ENCODE assay signal across 14 mouse cellular contexts in the genomic region with DNA sequence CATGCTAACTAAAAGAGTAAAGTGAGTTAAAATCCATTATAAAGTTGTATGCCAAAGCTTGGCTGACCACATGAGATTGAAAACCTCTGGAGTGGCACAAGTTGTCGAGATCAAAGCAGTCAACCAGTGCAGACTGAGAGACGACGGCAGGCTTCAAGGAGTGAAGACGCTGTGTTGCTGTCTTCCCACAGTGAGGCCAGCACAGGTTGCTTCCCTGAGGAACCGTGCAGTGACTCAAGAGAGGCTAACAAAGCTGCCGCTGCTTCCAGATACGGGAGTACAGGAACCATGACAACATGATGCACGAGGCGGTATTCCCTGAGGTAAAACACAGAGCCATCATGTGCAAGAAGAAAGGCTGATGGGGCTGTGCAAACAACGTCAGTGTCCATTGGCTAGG.
"Had no signal": no experiment of that assay in that cellular context is flagged by ENCODE, and none has a peak within 500 bp of the region (broad histone marks: within the 10 kb centered on the region; RNA-seq: fewer than 3 reads in every experiment).

No protein-coding gene starts in this region.

- H3K4me2 ChIP-seq: liver, embryonic 11.5 days; liver, embryonic 15.5 days; neural tube, embryonic 13.5 days had no signal

- H3K4me3 ChIP-seq: left cerebral cortex, adult 2 months; limb, embryonic 10.5 days; liver, embryonic 15.5 days; midbrain, embryonic 10.5 days; myocyte; neural tube, embryonic 13.5 days had no signal

- DNase-seq: kidney, adult 2 months; kidney, postnatal 25 days; lung, adult 2 months; lung, postnatal 36 days; thymus, postnatal 4 days had no signal

- H3K9ac ChIP-seq: liver, embryonic 15.5 days; neural tube, embryonic 13.5 days had no signal

- ATAC-seq: lung, postnatal 0 days had no signal

- H3K9me3 ChIP-seq: limb, embryonic 10.5 days; liver, embryonic 15.5 days; midbrain, embryonic 10.5 days; neural tube, embryonic 13.5 days had no signal

- H3K4me1 ChIP-seq: liver, embryonic 15.5 days; midbrain, embryonic 10.5 days had no signal

- H3K27ac ChIP-seq: left cerebral cortex, adult 2 months; limb, embryonic 10.5 days; liver, embryonic 15.5 days; midbrain, embryonic 10.5 days; neural tube, embryonic 13.5 days; stomach, postnatal 0 days had no signal

- H3K36me3 ChIP-seq: limb, embryonic 10.5 days; liver, embryonic 15.5 days; midbrain, embryonic 10.5 days; neural tube, embryonic 13.5 days had no signal

- H3K27me3 ChIP-seq: liver, embryonic 15.5 days; neural tube, embryonic 13.5 days had no signal
